Mouse (Mus musculus) megakaryocyte, embryonic 14.5 days (primary cell): Measurements from ENCODE around the gene Slc22a22.

ENCODE experiments used
- FLI1 ChIP-seq: IDR thresholded peaks from 2 replicates; pipeline ENCODE4 v1.6.1; 2012; ENCODE audit warnings: low read length, inconsistent platforms, mixed read lengths
- GATA1 ChIP-seq: IDR thresholded peaks from 3 replicates; pipeline ENCODE4 v1.6.1; 2012; ENCODE audit warnings: mixed read lengths, low read length, inconsistent platforms, borderline replicate concordance

DNA sequence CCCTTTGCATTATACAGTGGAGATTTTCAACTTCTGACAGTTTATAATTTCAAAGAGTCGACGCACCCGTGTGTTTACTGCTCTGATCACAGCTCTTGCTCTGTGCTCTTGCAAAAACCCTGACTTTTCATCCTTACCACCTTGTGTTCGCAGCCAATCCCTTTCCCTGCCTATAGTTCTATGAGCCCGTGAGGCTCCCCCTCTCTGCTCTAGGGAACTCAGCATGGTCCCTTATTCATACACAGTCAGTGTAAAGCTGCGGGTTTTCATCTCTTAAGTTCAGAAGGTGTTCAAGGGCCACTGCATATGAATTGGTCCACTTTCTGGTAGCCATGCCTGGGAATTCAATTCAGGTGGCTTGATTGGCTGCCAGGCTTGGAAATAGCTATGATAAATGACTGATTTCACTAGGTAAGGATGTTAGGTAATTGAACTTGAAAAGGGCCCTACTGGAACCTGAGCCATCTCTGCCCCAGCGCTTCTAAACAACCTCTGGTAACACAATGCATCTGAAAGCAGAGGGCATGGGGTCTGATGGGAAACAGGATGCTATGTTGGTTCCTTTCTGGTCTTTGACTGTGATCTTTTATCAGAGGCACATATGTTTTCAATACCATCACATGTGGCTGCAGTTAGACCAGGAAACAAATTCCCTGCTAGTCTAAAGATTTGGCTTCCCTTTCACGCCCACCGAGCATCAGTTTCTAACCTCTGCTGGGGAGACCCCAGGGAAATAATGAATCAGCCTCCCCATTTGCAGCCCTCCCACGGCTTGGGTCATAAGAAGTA lies 46.3 kb upstream of the Slc22a22 start:
- TF ChIP-seq FLI1: no peak
- no peak for TF ChIP-seq GATA1
